Mouse (Mus musculus): ENCODE results near the gene Ttpal.
"Not testable (repeated sequence)": the region's sequence is repeated elsewhere in the genome, so short reads cannot be mapped to it uniquely, and the experiment has no call there.

The Ttpal gene

GRCm38 (mm10) chr2:163593636-163594282 is 8.4 kb upstream of the Ttpal start:
- no peak for DNase-seq

- no peak for DNase-seq
Measured at GRCm38 (mm10) chr2:163595119-163595518, 7.0 kb upstream of the Ttpal start.

- no peak for DNase-seq
Measured at GRCm38 (mm10) chr2:163596057-163596872, 5.8 kb upstream of the Ttpal start.

GRCm38 (mm10) chr2:163596873-163597155 is 5.3 kb upstream of the Ttpal start:
- DNase-seq = no peak

GRCm38 (mm10) chr2:163597661-163598060 is 4.5 kb upstream of the Ttpal start:
- DNase-seq = peak; percentile 68

GRCm38 (mm10) chr2:163599226-163599625 is 2.9 kb upstream of the Ttpal start:
- peak; percentile 75 for DNase-seq

GRCm38 (mm10) chr2:163601066-163601465 is 1.0 kb upstream of the Ttpal start:
- no peak for DNase-seq

- DNase-seq = no peak
Measured at GRCm38 (mm10) chr2:163601712-163602100, 408 bp upstream of the Ttpal start.

- DNase-seq = no peak
Measured at GRCm38 (mm10) chr2:163606161-163606560, 4.0 kb downstream of the Ttpal start.

- no peak for DNase-seq
Measured at GRCm38 (mm10) chr2:163608008-163608407, 5.9 kb downstream of the Ttpal start.

GRCm38 (mm10) chr2:163609281-163609975 is 7.3 kb downstream of the Ttpal start:
- no peak for DNase-seq

- no peak for DNase-seq
Measured at GRCm38 (mm10) chr2:163611176-163611575, 9.1 kb downstream of the Ttpal start.

- no peak for DNase-seq
Measured at GRCm38 (mm10) chr2:163613206-163613605, 11.1 kb downstream of the Ttpal start.

GRCm38 (mm10) chr2:163613990-163614389 is 11.9 kb downstream of the Ttpal start:
- DNase-seq = no peak

- DNase-seq = no peak
Measured at GRCm38 (mm10) chr2:163615401-163615800, 13.3 kb downstream of the Ttpal start.

- no peak for DNase-seq
Measured at GRCm38 (mm10) chr2:163615906-163616651, 14.0 kb downstream of the Ttpal start.

GRCm38 (mm10) chr2:163616652-163617227 is 14.6 kb downstream of the Ttpal start:
- DNase-seq = no peak

- DNase-seq = no peak
Measured at GRCm38 (mm10) chr2:163617232-163617863, 15.2 kb downstream of the Ttpal start.

- DNase-seq = no peak
Measured at GRCm38 (mm10) chr2:163617874-163618273, 15.8 kb downstream of the Ttpal start.

- no peak for DNase-seq
Measured at GRCm38 (mm10) chr2:163620451-163620850, 18.3 kb downstream of the Ttpal start.

- DNase-seq = not testable (repeated sequence)
Measured at GRCm38 (mm10) chr2:163621401-163621800, 19.3 kb downstream of the Ttpal start.

GRCm38 (mm10) chr2:163631223-163631622 is 29.1 kb downstream of the Ttpal start:
- no peak for DNase-seq
